Mouse (Mus musculus) heart, embryonic 10.5 days (tissue): ENCODE measurements at regions not wholly inside any gene's neighbourhood (a gene's known extent, or its start where the extent isn't known, plus 50 kb on each side); places are given as distances from the start of the nearest gene placed in this dataset.

ENCODE experiments used
- DNase-seq: peaks from one replicate; pipeline ENCODE4 v3.0.0-alpha.2; 2017; ENCODE audit warnings: low spot score
- H3K27ac ChIP-seq: fragments of 300-500 bp; sonication (generic); 2 replicates; pipeline ENCODE4 v1.5.1; 2016; ENCODE audit warnings: mild to moderate bottlenecking
- H3K27me3 ChIP-seq: fragments of 300-500 bp; sonication (generic); 2 replicates; pipeline ENCODE4 v1.6.1; 2016; ENCODE audit warnings: mild to moderate bottlenecking; ENCODE audit not compliant: poor library complexity, insufficient read depth, severe bottlenecking
- H3K36me3 ChIP-seq: fragments of 300-500 bp; sonication (generic); 2 replicates; pipeline ENCODE4 v1.6.1; 2016; ENCODE audit warnings: mild to moderate bottlenecking, moderate library complexity
- H3K4me1 ChIP-seq: fragments of 300-500 bp; sonication (generic); 2 replicates; pipeline ENCODE4 v1.6.1; 2016; ENCODE audit warnings: mild to moderate bottlenecking
- H3K4me3 ChIP-seq: fragments of 300-500 bp; sonication (generic); 2 replicates; pipeline ENCODE4 v1.5.1; 2016; ENCODE audit warnings: mild to moderate bottlenecking, moderate library complexity
- H3K9me3 ChIP-seq: fragments of 300-500 bp; sonication (generic); 2 replicates; pipeline ENCODE4 v1.6.1; 2016; ENCODE audit warnings: mild to moderate bottlenecking, moderate library complexity
- WGBS: fragments of 180-500 bp; shearing (Covaris S2); methylation state at CpG from one replicate; pipeline ENCODE4 v1.1.7; 2016; 5-methylcytosine and 5-hydroxymethylcytosine counted together
- microRNA counts: library from miRNA; unstranded; fragments of <30 nt; microRNA quantifications from one replicate; lab custom pipeline; 2017
- microRNA-seq: library from miRNA; unstranded; fragments of <30 nt; microRNA quantifications from one replicate; pipeline ENCODE4, GENCODE M21; 2017

GRCm38 (mm10) chr6:31332714-31333113 lies 65.8 kb upstream of the Mkln1 start:
- Histone ChIP-seq H3K9me3 (no peaks in the 10 kb centered on the region), H3K27ac (no peak overlapping the region), H3K27me3 (no peaks in the 10 kb centered on the region), H3K4me1 (no peaks in the 10 kb centered on the region), H3K36me3 (no peaks in the 10 kb centered on the region), H3K4me3 (no peak overlapping the region)
- 76% methylated on average over 4 of the region's 4 CpGs for WGBS
- DNase-seq: peak; percentile 31

GRCm38 (mm10) chr6:31333228-31333922 lies 65.2 kb upstream of the Mkln1 start:
- H3K9me3 ChIP-seq: no peaks in the 10 kb centered on the region
- no peaks in the 10 kb centered on the region for H3K27me3 ChIP-seq
- H3K27ac ChIP-seq: no peak overlapping the region
- no peak overlapping the region for H3K4me3 ChIP-seq
- H3K36me3 ChIP-seq: no peaks in the 10 kb centered on the region
- no peaks in the 10 kb centered on the region for H3K4me1 ChIP-seq
- peak; percentile 68 for DNase-seq
- WGBS: 69% methylated on average over 16 of the region's 16 CpGs

GRCm38 (mm10) chr6:31334086-31334485 lies 64.4 kb upstream of the Mkln1 start:
- Histone ChIP-seq H3K9me3 (no peaks in the 10 kb centered on the region), H3K4me1 (peaks cover 2% of the 10 kb centered on the region; the same call in 1 of the 2 replicates), H3K36me3 (no peaks in the 10 kb centered on the region), H3K4me3 (no peak overlapping the region), H3K27ac (no peak overlapping the region), H3K27me3 (no peaks in the 10 kb centered on the region)
- DNase-seq: peak; percentile 13
- 81% methylated on average over 4 of the region's 4 CpGs for WGBS

GRCm38 (mm10) chr6:31339122-31339947 lies 59.2 kb upstream of the Mkln1 start:
- Histone ChIP-seq H3K36me3 (no peaks in the 10 kb centered on the region), H3K27me3 (no peaks in the 10 kb centered on the region), H3K9me3 (no peaks in the 10 kb centered on the region), H3K27ac (0 out of 2 replicates have a peak overlapping the region, but pooled peaks have one; percentile 16), H3K4me3 (no peak overlapping the region), H3K4me1 (peaks cover 14% of the 10 kb centered on the region)
- no peak for DNase-seq
- 44% methylated on average over 13 of the region's 13 CpGs for WGBS

- 0 out of 2 replicates have a peak overlapping the region, but pooled peaks have one; percentile 16 for H3K27ac ChIP-seq
- peaks cover 14% of the 10 kb centered on the region for H3K4me1 ChIP-seq
- no peaks in the 10 kb centered on the region for H3K36me3 ChIP-seq
- no peak for DNase-seq
- no peak overlapping the region for H3K4me3 ChIP-seq
- no peaks in the 10 kb centered on the region for H3K27me3 ChIP-seq
- H3K9me3 ChIP-seq: no peaks in the 10 kb centered on the region
- WGBS: 19% methylated on average over 1 of the region's 1 CpGs
Observed at GRCm38 (mm10) chr6:31339948-31340250, 58.6 kb upstream of the Mkln1 start.

GRCm38 (mm10) chr6:31345366-31346084 lies 53.0 kb upstream of the Mkln1 start:
- no peaks in the 10 kb centered on the region for H3K4me1 ChIP-seq
- no peaks in the 10 kb centered on the region for H3K27me3 ChIP-seq
- H3K27ac ChIP-seq: no peak overlapping the region
- 64% methylated on average over 10 of the region's 10 CpGs for WGBS
- DNase-seq: no peak
- no peak overlapping the region for H3K4me3 ChIP-seq
- H3K36me3 ChIP-seq: no peaks in the 10 kb centered on the region
- H3K9me3 ChIP-seq: no peaks in the 10 kb centered on the region

- WGBS: 82% methylated on average over 4 of the region's 4 CpGs
- Histone ChIP-seq H3K4me1 (no peaks in the 10 kb centered on the region), H3K36me3 (no peaks in the 10 kb centered on the region), H3K27ac (no peak overlapping the region), H3K4me3 (no peak overlapping the region), H3K27me3 (no peaks in the 10 kb centered on the region), H3K9me3 (no peaks in the 10 kb centered on the region)
- no peak for DNase-seq
Observed at GRCm38 (mm10) chr6:31348333-31348732, 50.2 kb upstream of the Mkln1 start.

MicroRNAs encoded in the stretch of these regions (microRNA counts, 519-probe panel; counts per million panel counts)
- microRNA mmu-miR-29a (lab: Ali Mortazavi, UCI): 5,690 counts per million, percentile 51 among the panel's probes with 10 or more counts

Small RNA genes in the stretch of these regions (microRNA-seq; reads per million reads assigned to microRNA genes)
- gene Mir29a (479 reads per million, percentile 72 among the genes with 10 or more reads in this experiment), gene Mir29b-1 (6.8 reads per million, percentile 21 among the genes with 10 or more reads in this experiment)
